Mouse (Mus musculus) kidney, embryonic 15.5 days (tissue): ENCODE results near the gene Rab3b. TPM values are rescaled to one million over a fixed set of nuclear protein-coding genes. Genes with fewer than 3 reads are reported as not detected.
"Not testable (repeated sequence)": the region's sequence is repeated elsewhere in the genome, so short reads cannot be mapped to it uniquely, and the experiment has no call there.

ENCODE experiments used
- ATAC-seq: fragments of 200-750 bp; cut with Nextera tagmentation; replicated peaks from 2 replicates; pipeline ENCODE4 v1.8.0; 2017; ENCODE audit warnings: moderate TSS enrichment; ENCODE audit not compliant: low FRiP score
- H3K27ac ChIP-seq: fragments of 300-500 bp; sonication (generic); 2 replicates; pipeline ENCODE4 v1.5.1; 2015; ENCODE audit warnings: mild to moderate bottlenecking, inconsistent platforms
- H3K27me3 ChIP-seq: fragments of 300-500 bp; sonication (generic); 2 replicates; pipeline ENCODE4 v1.6.1; 2015; ENCODE audit warnings: inconsistent platforms
- H3K36me3 ChIP-seq: fragments of 300-500 bp; sonication (generic); 2 replicates; pipeline ENCODE4 v1.6.1; 2015; ENCODE audit warnings: inconsistent platforms
- H3K4me1 ChIP-seq: fragments of 300-500 bp; sonication (generic); 2 replicates; pipeline ENCODE4 v1.6.1; 2015; ENCODE audit warnings: inconsistent platforms
- H3K4me2 ChIP-seq: fragments of 300-500 bp; sonication (generic); 2 replicates; pipeline ENCODE4 v1.6.1; 2015; ENCODE audit warnings: moderate library complexity, mild to moderate bottlenecking, inconsistent platforms
- H3K4me3 ChIP-seq: fragments of 300-500 bp; sonication (generic); replicated peaks from 2 replicates; pipeline ENCODE4 v1.5.1; 2015; ENCODE audit warnings: mild to moderate bottlenecking, inconsistent platforms
- H3K9ac ChIP-seq: fragments of 300-500 bp; sonication (generic); 2 replicates; pipeline ENCODE4 v1.6.1; 2015; ENCODE audit warnings: mild to moderate bottlenecking, inconsistent platforms
- H3K9me3 ChIP-seq: fragments of 300-500 bp; sonication (generic); replicated peaks from 2 replicates; pipeline ENCODE4 v1.6.1; 2016; ENCODE audit warnings: inconsistent platforms
- WGBS: fragments of 180-500 bp; shearing (Covaris S2); methylation state at CpG from one replicate; pipeline ENCODE4 v1.1.7; 2015; ENCODE audit warnings: mixed read lengths; 5-methylcytosine and 5-hydroxymethylcytosine counted together
- polyA plus RNA-seq: library from polyadenylated mRNA; unstranded; fragments of >200 nt; fragmentation: Nextera tagmentation; extraction: Ambion mirVana; gene quantifications from 2 replicates; pipeline ENCODE4 v1.2.1, GENCODE M21; 2015

Gene Rab3b
- polyA plus RNA-seq, 1 experiment from 2014 or later, result 28.8 TPM

- Histone ChIP-seq H3K9ac (no peak overlapping the region), H3K9me3 (no peaks in the 10 kb centered on the region), H3K27me3 (no peaks in the 10 kb centered on the region), H3K4me1 (no peaks in the 10 kb centered on the region), H3K27ac (no peak overlapping the region), H3K4me3 (no peak overlapping the region), H3K36me3 (no peaks in the 10 kb centered on the region), H3K4me2 (no peak overlapping the region)
- WGBS, result 93% methylated on average over 9 of the region's 9 CpGs
- no peak for ATAC-seq
Observed at GRCm38 (mm10) chr4:108903346-108903745, 24.5 kb downstream of the Rab3b start.

GRCm38 (mm10) chr4:108904076-108904475 is 25.2 kb downstream of the Rab3b start:
- 48% methylated on average over 6 of the region's 6 CpGs for WGBS
- Histone ChIP-seq H3K27ac (no peak overlapping the region), H3K27me3 (no peaks in the 10 kb centered on the region), H3K4me1 (no peaks in the 10 kb centered on the region), H3K9me3 (no peaks in the 10 kb centered on the region), H3K4me2 (no peak overlapping the region), H3K9ac (no peak overlapping the region), H3K4me3 (no peak overlapping the region), H3K36me3 (no peaks in the 10 kb centered on the region)
- peak; percentile 58; the same call in 1 of the 2 replicates for ATAC-seq

GRCm38 (mm10) chr4:108904790-108905189 is 25.9 kb downstream of the Rab3b start:
- Histone ChIP-seq H3K27ac (no peak overlapping the region), H3K4me1 (no peaks in the 10 kb centered on the region), H3K9ac (no peak overlapping the region), H3K36me3 (no peaks in the 10 kb centered on the region), H3K4me3 (no peak overlapping the region), H3K9me3 (no peaks in the 10 kb centered on the region), H3K27me3 (no peaks in the 10 kb centered on the region), H3K4me2 (no peak overlapping the region)
- WGBS, result 88% methylated on average over 10 of the region's 10 CpGs
- ATAC-seq, result no peak

- no peak for ATAC-seq
- 29% methylated on average over 6 of the region's 6 CpGs for WGBS
- no peaks in the 10 kb centered on the region for H3K27me3 ChIP-seq
- H3K4me2 ChIP-seq, result no peak overlapping the region
- no peaks in the 10 kb centered on the region for H3K4me1 ChIP-seq
- H3K27ac ChIP-seq, result no peak overlapping the region
- no peaks in the 10 kb centered on the region for H3K9me3 ChIP-seq
- H3K9ac ChIP-seq, result no peak overlapping the region
- H3K36me3 ChIP-seq, result no peaks in the 10 kb centered on the region
- H3K4me3 ChIP-seq, result no peak overlapping the region
Observed at GRCm38 (mm10) chr4:108905859-108906258, 27.0 kb downstream of the Rab3b start.

GRCm38 (mm10) chr4:108907475-108907874 is 28.6 kb downstream of the Rab3b start:
- Histone ChIP-seq H3K36me3 (no peaks in the 10 kb centered on the region), H3K4me2 (no peak overlapping the region), H3K9me3 (no peaks in the 10 kb centered on the region), H3K9ac (no peak overlapping the region), H3K4me3 (no peak overlapping the region), H3K27ac (no peak overlapping the region), H3K27me3 (no peaks in the 10 kb centered on the region), H3K4me1 (no peaks in the 10 kb centered on the region)
- no peak for ATAC-seq

GRCm38 (mm10) chr4:108909872-108910425 is 31.1 kb downstream of the Rab3b start:
- 61% methylated on average over 8 of the region's 8 CpGs for WGBS
- H3K4me2 ChIP-seq, result no peak overlapping the region
- no peaks in the 10 kb centered on the region for H3K36me3 ChIP-seq
- H3K9me3 ChIP-seq, result no peaks in the 10 kb centered on the region
- ATAC-seq, result no peak
- no peaks in the 10 kb centered on the region for H3K27me3 ChIP-seq
- no peak overlapping the region for H3K27ac ChIP-seq
- H3K9ac ChIP-seq, result no peak overlapping the region
- H3K4me3 ChIP-seq, result no peak overlapping the region
- no peaks in the 10 kb centered on the region for H3K4me1 ChIP-seq

- Histone ChIP-seq H3K27me3 (no peaks in the 10 kb centered on the region), H3K27ac (no peak overlapping the region), H3K9me3 (no peaks in the 10 kb centered on the region), H3K9ac (no peak overlapping the region), H3K36me3 (no peaks in the 10 kb centered on the region), H3K4me1 (no peaks in the 10 kb centered on the region), H3K4me3 (no peak overlapping the region), H3K4me2 (no peak overlapping the region)
- no CpG with 5 or more reads among the region's 2 CpGs for WGBS
- ATAC-seq, result no peak
Observed at GRCm38 (mm10) chr4:108911866-108912265, 33.0 kb downstream of the Rab3b start.

GRCm38 (mm10) chr4:108913180-108913579 is 34.3 kb downstream of the Rab3b start:
- no peaks in the 10 kb centered on the region for H3K9me3 ChIP-seq
- H3K27me3 ChIP-seq, result no peaks in the 10 kb centered on the region
- no peak overlapping the region for H3K9ac ChIP-seq
- H3K4me2 ChIP-seq, result no peak overlapping the region
- WGBS, result 82% methylated on average over 2 of the region's 2 CpGs
- H3K4me1 ChIP-seq, result no peaks in the 10 kb centered on the region
- H3K36me3 ChIP-seq, result no peaks in the 10 kb centered on the region
- ATAC-seq, result no peak
- no peak overlapping the region for H3K4me3 ChIP-seq
- no peak overlapping the region for H3K27ac ChIP-seq

- H3K36me3 ChIP-seq, result no peaks in the 10 kb centered on the region
Observed at GRCm38 (mm10) chr4:108914391-108914790, 35.5 kb downstream of the Rab3b start.

GRCm38 (mm10) chr4:108915101-108915500 is 36.2 kb downstream of the Rab3b start:
- H3K36me3 ChIP-seq, result no peaks in the 10 kb centered on the region

More at GRCm38 (mm10) chr4:108914391-108914790, 35.5 kb downstream of the Rab3b start:
- Histone ChIP-seq H3K27me3 (no peaks in the 10 kb centered on the region), H3K4me3 (no peak overlapping the region), H3K4me2 (no peak overlapping the region), H3K27ac (no peak overlapping the region), H3K9me3 (no peaks in the 10 kb centered on the region), H3K9ac (no peak overlapping the region), H3K4me1 (no peaks in the 10 kb centered on the region)
- WGBS, result 65% methylated on average over 6 of the region's 6 CpGs
- no peak for ATAC-seq

GRCm38 (mm10) chr4:108917654-108918053 is 38.8 kb downstream of the Rab3b start:
- 75% methylated on average over 3 of the region's 3 CpGs for WGBS
- no peak overlapping the region for H3K9ac ChIP-seq
- no peaks in the 10 kb centered on the region for H3K36me3 ChIP-seq
- H3K4me2 ChIP-seq, result no peak overlapping the region
- no peaks in the 10 kb centered on the region for H3K4me1 ChIP-seq
- H3K4me3 ChIP-seq, result no peak overlapping the region
- ATAC-seq, result no peak
- no peaks in the 10 kb centered on the region for H3K27me3 ChIP-seq
- no peaks in the 10 kb centered on the region for H3K9me3 ChIP-seq
- no peak overlapping the region for H3K27ac ChIP-seq

More at GRCm38 (mm10) chr4:108915101-108915500, 36.2 kb downstream of the Rab3b start:
- H3K4me1 ChIP-seq, result no peaks in the 10 kb centered on the region
- H3K27me3 ChIP-seq, result no peaks in the 10 kb centered on the region
- no peak overlapping the region for H3K27ac ChIP-seq
- H3K4me3 ChIP-seq, result no peak overlapping the region
- no peak overlapping the region for H3K4me2 ChIP-seq
- WGBS, result 71% methylated on average over 11 of the region's 11 CpGs
- H3K9ac ChIP-seq, result no peak overlapping the region
- no peak for ATAC-seq
- H3K9me3 ChIP-seq, result no peaks in the 10 kb centered on the region

- not testable (repeated sequence) for H3K4me2 ChIP-seq, H3K4me1 ChIP-seq, H3K4me3 ChIP-seq, H3K9ac ChIP-seq, H3K9me3 ChIP-seq, H3K27ac ChIP-seq, H3K36me3 ChIP-seq, H3K27me3 ChIP-seq, ATAC-seq
- WGBS, result 80% methylated on average over 9 of the region's 9 CpGs
Observed at GRCm38 (mm10) chr4:108927945-108928344, 49.1 kb downstream of the Rab3b start.

- H3K4me1 ChIP-seq, result no peaks in the 10 kb centered on the region
- no peaks in the 10 kb centered on the region for H3K36me3 ChIP-seq
- no peak overlapping the region for H3K9ac ChIP-seq
- H3K9me3 ChIP-seq, result no peaks in the 10 kb centered on the region
- no peak overlapping the region for H3K4me3 ChIP-seq
- 48% methylated on average over 1 of the region's 1 CpGs for WGBS
- no peak overlapping the region for H3K4me2 ChIP-seq
- H3K27ac ChIP-seq, result no peak overlapping the region
- ATAC-seq, result no peak
- H3K27me3 ChIP-seq, result no peaks in the 10 kb centered on the region
Observed at GRCm38 (mm10) chr4:108933163-108933562, 54.3 kb downstream of the Rab3b start.
